Mouse (Mus musculus): ENCODE data around the gene Rasl10a. TPM values are rescaled to one million over a fixed set of nuclear protein-coding genes. Genes with fewer than 3 reads are reported as not detected.
A peak's percentile ranks its signal among the peaks of the same experiment; 100 is the strongest.
"Not testable (repeated sequence)": the region's sequence is repeated elsewhere in the genome, so short reads cannot be mapped to it uniquely, and the experiment has no call there.

The Rasl10a gene
- polyA plus RNA-seq, 1 experiment = 1.4 TPM

- Histone ChIP-seq H3K4me2 (ENCODE audit: low read depth) (no peak overlapping the region), H3ac (ENCODE audit: control insufficient read depth, insufficient read length) (no peak overlapping the region), H3K36me3 (ENCODE audit: control insufficient read depth, insufficient read depth) (peaks cover 44% of the 10 kb centered on the region), H3K79me2 (ENCODE audit: control insufficient read depth, insufficient read depth) (peaks cover 6% of the 10 kb centered on the region), H3K27me3 (ENCODE audit: control insufficient read depth, insufficient read depth, insufficient read length) (no peaks in the 10 kb centered on the region), H3K4me3 (no peak overlapping the region)
- TF ChIP-seq POLR2AphosphoS2 (IDR thresholded peaks at IDR 0.05; ENCODE audit: insufficient read length, low read depth) = peak; percentile 78
- peak; percentile 14 for TF ChIP-seq POLR2A (IDR thresholded peaks at IDR 0.05; ENCODE audit: insufficient read length, low read depth)
- no peak for TF ChIP-seq MAX (IDR thresholded peaks at IDR 0.05; ENCODE audit: low read depth)
Measured at GRCm38 (mm10) chr11:5068126-5068971, 10.4 kb downstream of the Rasl10a start.

DNA sequence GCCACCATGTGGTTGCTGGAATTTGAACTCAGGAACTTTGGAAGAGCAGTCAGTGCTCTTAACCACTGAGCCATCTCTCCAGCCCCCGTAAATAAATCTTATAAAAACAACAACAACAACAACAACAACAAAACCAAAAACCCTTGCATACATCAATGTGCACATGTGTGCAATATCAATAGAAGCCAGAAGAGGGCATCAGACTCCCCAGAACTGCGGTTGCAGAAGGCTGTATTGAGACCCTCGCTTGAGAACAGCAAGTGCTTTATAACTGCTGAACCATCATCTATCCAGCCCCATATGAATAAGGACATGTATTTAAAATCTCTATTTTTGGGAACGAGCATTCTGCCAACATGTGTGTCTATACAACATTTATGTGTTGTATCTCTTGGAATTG, 17.0 kb downstream of the Rasl10a start:
- Histone ChIP-seq H3K4me2 (ENCODE audit: low read depth) (no peak overlapping the region), H3K36me3 (ENCODE audit: control insufficient read depth, insufficient read depth) (peaks cover 81% of the 10 kb centered on the region), H3ac (ENCODE audit: control insufficient read depth, insufficient read length) (no peak overlapping the region), H3K79me2 (ENCODE audit: control insufficient read depth, insufficient read depth) (peaks cover 29% of the 10 kb centered on the region), H3K4me3 (no peak overlapping the region), H3K27me3 (ENCODE audit: control insufficient read depth, insufficient read depth, insufficient read length) (no peaks in the 10 kb centered on the region)
- TF ChIP-seq REST (IDR thresholded peaks at IDR 0.05; ENCODE audit: insufficient read depth, insufficient read length) = no peak

DNA sequence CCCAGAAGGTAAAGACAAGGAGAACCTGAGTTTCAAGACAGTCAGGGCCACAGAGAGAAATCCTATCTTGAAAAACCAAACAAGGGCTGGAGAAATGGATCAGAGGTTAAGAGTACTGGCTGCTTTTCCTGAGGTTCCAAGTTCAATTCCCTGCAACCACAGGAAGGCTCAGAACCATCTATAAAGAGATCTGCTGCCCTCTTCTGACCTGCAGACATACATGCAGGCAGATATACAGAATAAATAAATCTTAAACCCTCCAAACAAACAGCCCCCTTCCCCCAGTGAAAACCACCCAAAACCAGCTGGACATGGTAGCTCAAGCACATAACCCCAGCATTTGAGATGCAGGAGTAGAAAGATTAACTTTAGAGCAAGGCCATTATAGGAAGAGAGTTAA, 17.8 kb downstream of the Rasl10a start:
- TF ChIP-seq E2F4 (IDR thresholded peaks at IDR 0.05; ENCODE audit: insufficient read depth) (no peak), TCF12 (IDR thresholded peaks at IDR 0.05; ENCODE audit: insufficient read depth, poor library complexity, severe bottlenecking) (no peak), POLR2A (IDR thresholded peaks at IDR 0.05; ENCODE audit: insufficient read length, low read depth) (no peak), POLR2AphosphoS2 (IDR thresholded peaks at IDR 0.05; ENCODE audit: insufficient read length, low read depth) (no peak), MYOD1 (IDR thresholded peaks at IDR 0.05; ENCODE audit: control insufficient read depth in 1 of 3, insufficient read length in 2 of 3, low read depth in 2 of 3) (no peak), CEBPB (IDR thresholded peaks at IDR 0.05; ENCODE audit: insufficient read depth, poor library complexity, severe bottlenecking) (no peak), USF1 (IDR thresholded peaks at IDR 0.05; ENCODE audit: low read depth) (no peak), MYOG (IDR thresholded peaks at IDR 0.05; ENCODE audit: control insufficient read depth in 1 of 3, insufficient read depth in 1 of 3, insufficient read length in 2 of 3, low read depth in 2 of 3) (no peak), REST (IDR thresholded peaks at IDR 0.05; ENCODE audit: insufficient read depth, insufficient read length) (no peak), TCF3 (IDR thresholded peaks at IDR 0.05; ENCODE audit: insufficient read length, low read depth) (no peak), MAX (IDR thresholded peaks at IDR 0.05; ENCODE audit: low read depth) (no peak), SRF (IDR thresholded peaks at IDR 0.05; ENCODE audit: control insufficient read depth, insufficient read length, low read depth) (no peak)
- Histone ChIP-seq H3K4me3 (no peak overlapping the region), H3K4me2 (ENCODE audit: low read depth) (no peak overlapping the region), H3K36me3 (ENCODE audit: control insufficient read depth, insufficient read depth) (peaks cover 85% of the 10 kb centered on the region), H3ac (ENCODE audit: control insufficient read depth, insufficient read length) (no peak overlapping the region), H3K27me3 (ENCODE audit: control insufficient read depth, insufficient read depth, insufficient read length) (no peaks in the 10 kb centered on the region), H3K79me2 (ENCODE audit: control insufficient read depth, insufficient read depth) (peaks cover 38% of the 10 kb centered on the region)

DNA sequence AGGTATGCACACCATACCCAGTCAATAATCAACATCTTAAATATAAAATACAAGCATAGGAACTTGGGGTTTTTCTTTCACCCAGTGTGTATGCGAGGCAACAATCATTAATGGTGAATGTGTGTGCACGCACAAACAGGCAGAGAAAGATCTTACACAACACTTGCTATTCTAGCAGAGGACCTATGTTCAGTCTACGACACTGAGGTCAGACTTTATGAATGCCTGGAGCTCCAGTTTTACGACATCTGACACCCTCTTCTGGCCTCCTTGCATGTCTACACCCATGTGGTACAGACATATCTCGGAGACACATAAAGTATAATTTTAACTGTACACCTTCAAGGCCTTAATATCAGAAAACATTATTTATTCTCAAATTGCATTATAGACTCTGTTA, 18.9 kb downstream of the Rasl10a start:
- not testable (repeated sequence) for H3ac ChIP-seq (ENCODE audit: control insufficient read depth, insufficient read length); H3K4me2 ChIP-seq (ENCODE audit: low read depth); H3K27me3 ChIP-seq (ENCODE audit: control insufficient read depth, insufficient read depth, insufficient read length); H3K4me3 ChIP-seq
- H3K36me3 ChIP-seq (ENCODE audit: control insufficient read depth, insufficient read depth) = peaks cover 82% of the 10 kb centered on the region
- peaks cover 43% of the 10 kb centered on the region for H3K79me2 ChIP-seq (ENCODE audit: control insufficient read depth, insufficient read depth)

- peaks cover 90% of the 10 kb centered on the region for H3K36me3 ChIP-seq (ENCODE audit: control insufficient read depth, insufficient read depth)
- TF ChIP-seq POLR2A (IDR thresholded peaks at IDR 0.05; ENCODE audit: insufficient read length, low read depth) (no peak), SRF (IDR thresholded peaks at IDR 0.05; ENCODE audit: control insufficient read depth, insufficient read length, low read depth) (no peak), CEBPB (IDR thresholded peaks at IDR 0.05; ENCODE audit: insufficient read depth, poor library complexity, severe bottlenecking) (no peak), E2F4 (IDR thresholded peaks at IDR 0.05; ENCODE audit: insufficient read depth) (no peak), MYOG (IDR thresholded peaks at IDR 0.05; ENCODE audit: control insufficient read depth in 1 of 3, insufficient read depth in 1 of 3, insufficient read length in 2 of 3, low read depth in 2 of 3) (no peak), TCF3 (IDR thresholded peaks at IDR 0.05; ENCODE audit: insufficient read length, low read depth) (no peak), MAX (IDR thresholded peaks at IDR 0.05; ENCODE audit: low read depth) (no peak), MYOD1 (IDR thresholded peaks at IDR 0.05; ENCODE audit: control insufficient read depth in 1 of 3, insufficient read length in 2 of 3, low read depth in 2 of 3) (no peak), USF1 (IDR thresholded peaks at IDR 0.05; ENCODE audit: low read depth) (no peak), TCF12 (IDR thresholded peaks at IDR 0.05; ENCODE audit: insufficient read depth, poor library complexity, severe bottlenecking) (no peak), REST (IDR thresholded peaks at IDR 0.05; ENCODE audit: insufficient read depth, insufficient read length) (no peak), POLR2AphosphoS2 (IDR thresholded peaks at IDR 0.05; ENCODE audit: insufficient read length, low read depth) (no peak)
- H3K4me2 ChIP-seq (ENCODE audit: low read depth) = no peak overlapping the region
- peaks cover 76% of the 10 kb centered on the region for H3K79me2 ChIP-seq (ENCODE audit: control insufficient read depth, insufficient read depth)
- no peak overlapping the region for H3ac ChIP-seq (ENCODE audit: control insufficient read depth, insufficient read length)
- no peak overlapping the region for H3K4me3 ChIP-seq
- H3K27me3 ChIP-seq (ENCODE audit: control insufficient read depth, insufficient read depth, insufficient read length) = no peaks in the 10 kb centered on the region
Measured at GRCm38 (mm10) chr11:5089147-5089546, 31.2 kb downstream of the Rasl10a start.

Data from myocyte (in vitro differentiated cells).